Mouse (Mus musculus) liver, embryonic 15.5 days (tissue): ENCODE results near the gene Nlrx1. TPM values are rescaled to one million over a fixed set of nuclear protein-coding genes. Genes with fewer than 3 reads are reported as not detected.
"Not testable (repeated sequence)": the region's sequence is repeated elsewhere in the genome, so short reads cannot be mapped to it uniquely, and the experiment has no call there.

Experiments
- ATAC-seq: fragments of 200-750 bp; cut with Nextera tagmentation; 2 replicates; pipeline ENCODE4 v1.8.0; 2017; ENCODE audit warnings: moderate number of reproducible peaks, mild to moderate bottlenecking, moderate library complexity; ENCODE audit not compliant: insufficient read depth
- H3K27ac ChIP-seq: fragments of 300-500 bp; sonication (generic); replicated peaks from 2 replicates; pipeline ENCODE4 v1.5.1; 2015; ENCODE audit warnings: mild to moderate bottlenecking, inconsistent platforms
- H3K27me3 ChIP-seq: fragments of 300-500 bp; sonication (generic); 2 replicates; pipeline ENCODE4 v1.6.1; 2015; ENCODE audit warnings: mild to moderate bottlenecking, inconsistent platforms
- H3K36me3 ChIP-seq: fragments of 300-500 bp; sonication (generic); replicated peaks from 2 replicates; pipeline ENCODE4 v1.6.1; 2015; ENCODE audit warnings: moderate library complexity, mild to moderate bottlenecking, inconsistent platforms
- H3K4me1 ChIP-seq: fragments of 300-500 bp; sonication (generic); replicated peaks from 2 replicates; pipeline ENCODE4 v1.6.1; 2015; ENCODE audit warnings: inconsistent platforms
- H3K4me2 ChIP-seq: fragments of 300-500 bp; sonication (generic); 2 replicates; pipeline ENCODE4 v1.6.1; 2015; ENCODE audit warnings: moderate library complexity, mild to moderate bottlenecking, inconsistent platforms
- H3K4me3 ChIP-seq: fragments of 300-500 bp; sonication (generic); replicated peaks from 2 replicates; pipeline ENCODE4 v1.5.1; 2015; ENCODE audit warnings: mild to moderate bottlenecking, inconsistent platforms
- H3K9ac ChIP-seq: fragments of 300-500 bp; sonication (generic); 2 replicates; pipeline ENCODE4 v1.6.1; 2015; ENCODE audit warnings: moderate library complexity, mild to moderate bottlenecking, inconsistent platforms
- H3K9me3 ChIP-seq: fragments of 300-500 bp; sonication (generic); replicated peaks from 2 replicates; pipeline ENCODE4 v1.6.1; 2016; ENCODE audit warnings: inconsistent platforms
- WGBS: fragments of 180-500 bp; shearing (Covaris S2); methylation state at CpG from one replicate; pipeline ENCODE4 v1.1.7; 2015; ENCODE audit warnings: mixed read lengths; ENCODE audit not compliant: insufficient replicate concordance; 5-methylcytosine and 5-hydroxymethylcytosine counted together
- polyA plus RNA-seq: library from polyadenylated mRNA; unstranded; fragments of >200 nt; fragmentation: Nextera tagmentation; extraction: Ambion mirVana; gene quantifications from 2 replicates; pipeline ENCODE4 v1.2.1, GENCODE M21; 2015

Gene Nlrx1
- polyA plus RNA-seq, 1 experiment from 2014 or later, result 4.1 TPM

DNA sequence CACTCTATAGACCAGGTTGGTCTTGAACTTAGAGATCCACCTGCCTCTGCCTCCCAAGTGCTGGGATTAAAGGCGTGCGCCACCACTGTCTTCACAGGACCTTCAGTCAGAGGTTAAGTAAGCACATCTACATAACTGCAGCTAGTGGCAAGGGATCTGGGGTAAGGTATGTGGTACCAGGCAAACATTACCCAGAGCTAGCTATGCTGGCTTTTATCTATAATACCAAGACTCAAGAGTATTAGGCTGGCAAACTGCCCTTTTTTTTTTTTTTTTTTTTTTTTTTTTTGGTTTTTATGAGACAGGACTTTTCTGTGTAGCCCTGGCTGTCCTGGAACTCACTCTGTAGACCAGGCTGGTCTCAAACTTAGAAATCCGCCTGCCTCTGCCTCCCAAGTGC lies 31.6 kb upstream of the Nlrx1 start:
- 86% methylated on average over 3 of the region's 3 CpGs for WGBS
- not testable (repeated sequence) for H3K27ac ChIP-seq, H3K27me3 ChIP-seq, H3K9me3 ChIP-seq, H3K9ac ChIP-seq, H3K4me2 ChIP-seq, H3K4me3 ChIP-seq, ATAC-seq
- peaks cover 79% of the 10 kb centered on the region for H3K36me3 ChIP-seq
- peaks cover 33% of the 10 kb centered on the region for H3K4me1 ChIP-seq

GRCm38 (mm10) chr9:44292490-44292889 lies 24.1 kb upstream of the Nlrx1 start:
- H3K4me2 ChIP-seq, result no peak overlapping the region
- WGBS, result 62% methylated on average over 3 of the region's 3 CpGs
- H3K27me3 ChIP-seq, result peaks cover 7% of the 10 kb centered on the region; the same call in 1 of the 2 replicates
- H3K4me3 ChIP-seq, result no peak overlapping the region
- H3K27ac ChIP-seq, result no peak overlapping the region
- peaks cover 42% of the 10 kb centered on the region for H3K4me1 ChIP-seq
- H3K9ac ChIP-seq, result no peak overlapping the region
- peaks cover 75% of the 10 kb centered on the region for H3K36me3 ChIP-seq
- H3K9me3 ChIP-seq, result no peaks in the 10 kb centered on the region
- ATAC-seq, result no peak

DNA sequence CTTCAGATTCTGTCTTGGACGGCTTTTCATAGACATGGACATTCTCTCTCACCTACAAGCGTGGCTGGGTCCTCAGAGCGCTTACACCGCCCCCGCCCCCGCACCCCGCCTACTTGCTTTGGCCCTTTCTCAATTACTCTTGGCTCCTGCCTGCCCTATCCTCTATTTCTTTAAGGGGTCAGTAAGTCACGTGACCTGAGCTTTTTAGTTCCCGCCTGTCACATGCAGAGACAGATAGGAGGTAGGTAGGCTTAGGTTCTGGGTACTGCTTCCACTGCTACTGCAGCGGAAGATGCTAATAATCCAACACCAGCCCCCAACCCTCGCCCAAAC lies 20.5 kb upstream of the Nlrx1 start:
- Histone ChIP-seq H3K27ac (peak overlapping the region; percentile 89), H3K9me3 (no peaks in the 10 kb centered on the region), H3K9ac (peak overlapping the region; percentile 92), H3K4me3 (peak overlapping the region; percentile 77), H3K36me3 (peaks cover 55% of the 10 kb centered on the region), H3K4me1 (peaks cover 68% of the 10 kb centered on the region), H3K4me2 (peak overlapping the region; percentile 78), H3K27me3 (peaks cover 15% of the 10 kb centered on the region; the same call in 1 of the 2 replicates)
- WGBS, result 6% methylated on average over 11 of the region's 11 CpGs
- peak; percentile 35 for ATAC-seq

DNA sequence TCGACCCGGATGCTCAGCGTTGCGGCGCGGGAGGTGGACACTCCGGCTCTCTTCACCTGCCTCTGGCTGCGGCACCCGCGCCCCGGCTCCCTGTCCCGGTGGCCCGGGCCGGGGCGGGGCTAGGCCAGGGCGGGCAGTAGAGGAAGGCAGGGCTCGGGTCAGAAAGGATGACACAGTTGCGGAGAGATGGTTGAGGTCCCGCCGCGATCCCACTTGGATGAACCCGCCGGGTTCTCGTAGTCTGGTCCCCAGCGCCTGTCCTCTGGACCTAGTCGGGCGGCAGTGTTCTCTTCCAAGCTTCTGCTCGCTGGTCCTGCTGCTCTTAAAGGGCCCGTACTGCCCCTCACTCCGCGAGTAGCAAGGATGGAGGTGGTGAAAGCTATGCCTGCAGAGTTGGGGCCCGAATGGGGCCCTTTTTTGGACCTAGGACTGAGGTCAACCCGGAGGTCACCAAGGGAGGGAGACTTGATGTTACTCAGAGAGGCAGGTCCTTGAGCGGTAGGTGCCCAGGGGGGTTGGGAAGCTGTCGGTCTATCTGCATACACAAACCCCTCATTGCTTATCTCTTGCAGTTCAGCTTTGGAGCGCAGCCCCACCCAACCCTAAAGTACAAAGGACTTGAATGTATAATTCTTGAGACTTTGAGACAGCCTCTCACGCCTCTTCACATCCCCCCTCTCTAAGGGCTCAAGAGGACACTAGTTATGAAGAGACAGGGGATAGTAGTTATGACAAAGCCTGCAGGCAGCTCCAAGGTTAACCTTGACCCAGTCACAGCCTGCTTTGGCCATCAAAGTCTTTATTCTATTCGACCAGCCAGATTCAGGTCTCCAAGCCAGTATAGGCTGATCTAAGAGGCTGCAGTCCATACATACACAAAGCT lies 19.9 kb upstream of the Nlrx1 start, which contains the start of gene Abcg4:
Abcg4 (minus strand) TSS at position 540 of the 883 bp plus-strand sequence.
- peak within 1 kb of the TSS; percentile 89 for H3K27ac ChIP-seq

GRCm38 (mm10) chr9:44287401-44288075 lies 19.1 kb upstream of the Nlrx1 start:
- Histone ChIP-seq H3K4me3 (peak overlapping the region; percentile 77), H3K27ac (peak overlapping the region; percentile 89), H3K27me3 (peaks cover 15% of the 10 kb centered on the region; the same call in 1 of the 2 replicates), H3K4me1 (peaks cover 65% of the 10 kb centered on the region), H3K9ac (peak overlapping the region; percentile 92), H3K4me2 (peak overlapping the region; percentile 78), H3K9me3 (no peaks in the 10 kb centered on the region), H3K36me3 (peaks cover 52% of the 10 kb centered on the region)
- ATAC-seq, result peak; percentile 32
- WGBS, result 2% methylated on average over 47 of the region's 47 CpGs

More for the DNA sequence above, 19.9 kb upstream of the Nlrx1 start, which contains the start of gene Abcg4:
- ATAC-seq, result peak; percentile 86
- Histone ChIP-seq H3K36me3 (peaks cover 55% of the 10 kb centered on the region), H3K27me3 (peaks cover 15% of the 10 kb centered on the region; the same call in 1 of the 2 replicates), H3K4me1 (peaks cover 73% of the 10 kb centered on the region), H3K9me3 (no peaks in the 10 kb centered on the region), H3K4me3 (peak within 1 kb of the TSS; percentile 77), H3K9ac (peak within 1 kb of the TSS; percentile 92), H3K4me2 (peak within 1 kb of the TSS; percentile 78)
- under 1% methylated on average over 38 of the region's 38 CpGs for WGBS

- H3K4me2 ChIP-seq, result peak overlapping the region; percentile 78
- H3K4me3 ChIP-seq, result peak overlapping the region; percentile 77
- peaks cover 52% of the 10 kb centered on the region for H3K36me3 ChIP-seq
- H3K4me1 ChIP-seq, result peaks cover 62% of the 10 kb centered on the region
- 12% methylated on average over 11 of the region's 11 CpGs for WGBS
- H3K27ac ChIP-seq, result peak overlapping the region; percentile 89
- H3K27me3 ChIP-seq, result peaks cover 15% of the 10 kb centered on the region; the same call in 1 of the 2 replicates
- 0 out of 2 replicates have a peak, but pooled peaks have one; percentile 6 for ATAC-seq
- no peaks in the 10 kb centered on the region for H3K9me3 ChIP-seq
- H3K9ac ChIP-seq, result peak overlapping the region; percentile 92
Measured at GRCm38 (mm10) chr9:44287003-44287400, 18.6 kb upstream of the Nlrx1 start.

- H3K4me1 ChIP-seq, result peaks cover 64% of the 10 kb centered on the region
- no peaks in the 10 kb centered on the region for H3K9me3 ChIP-seq
- peak; percentile 52 for ATAC-seq
- peak overlapping the region; percentile 89 for H3K27ac ChIP-seq
- peak overlapping the region; percentile 77 for H3K4me3 ChIP-seq
- peaks cover 52% of the 10 kb centered on the region for H3K36me3 ChIP-seq
- H3K27me3 ChIP-seq, result peaks cover 15% of the 10 kb centered on the region; the same call in 1 of the 2 replicates
- H3K9ac ChIP-seq, result peak overlapping the region; percentile 92
- WGBS, result 4% methylated on average over 6 of the region's 6 CpGs
- peak overlapping the region; percentile 78 for H3K4me2 ChIP-seq
Measured at GRCm38 (mm10) chr9:44286256-44286850, 18.0 kb upstream of the Nlrx1 start.

GRCm38 (mm10) chr9:44283183-44283582 lies 14.8 kb upstream of the Nlrx1 start:
- 70% methylated on average over 5 of the region's 5 CpGs for WGBS
- H3K27ac ChIP-seq, result no peak overlapping the region

DNA sequence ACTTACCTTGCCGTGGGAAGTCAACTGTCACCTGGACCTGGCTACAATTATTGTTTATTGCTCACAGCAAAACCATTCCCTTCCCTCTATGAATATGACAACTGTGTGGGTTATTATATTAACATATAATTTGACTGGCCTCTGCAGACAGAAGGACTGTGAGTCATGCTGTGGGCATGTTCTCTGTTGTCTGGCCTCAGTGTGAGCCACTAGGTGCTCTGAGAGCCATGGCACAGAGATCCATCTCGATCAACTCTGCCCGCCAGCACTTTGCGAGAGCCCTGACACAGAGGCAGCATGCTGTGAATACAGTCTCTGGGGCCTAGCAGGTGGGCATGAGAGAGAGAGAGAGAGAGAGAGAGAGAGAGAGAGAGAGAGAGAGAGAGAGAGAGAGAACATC lies 1.6 kb upstream of the Nlrx1 start:
- no peak overlapping the region for H3K9ac ChIP-seq
- no peaks in the 10 kb centered on the region for H3K27me3 ChIP-seq
- H3K36me3 ChIP-seq, result peaks cover 24% of the 10 kb centered on the region
- 84% methylated on average over 4 of the region's 4 CpGs for WGBS
- peaks cover 29% of the 10 kb centered on the region for H3K4me1 ChIP-seq
- no peak for ATAC-seq
- no peak overlapping the region for H3K27ac ChIP-seq
- H3K4me3 ChIP-seq, result no peak overlapping the region
- H3K4me2 ChIP-seq, result no peak overlapping the region
- H3K9me3 ChIP-seq, result no peaks in the 10 kb centered on the region

More at GRCm38 (mm10) chr9:44283183-44283582, 14.8 kb upstream of the Nlrx1 start:
- Histone ChIP-seq H3K9me3 (no peaks in the 10 kb centered on the region), H3K9ac (no peak overlapping the region), H3K27me3 (peaks cover 9% of the 10 kb centered on the region; the same call in 1 of the 2 replicates), H3K4me2 (0 out of 2 replicates have a peak overlapping the region, but pooled peaks have one; percentile 4), H3K4me1 (peaks cover 58% of the 10 kb centered on the region), H3K36me3 (peaks cover 69% of the 10 kb centered on the region), H3K4me3 (no peak overlapping the region)
- no peak for ATAC-seq

DNA sequence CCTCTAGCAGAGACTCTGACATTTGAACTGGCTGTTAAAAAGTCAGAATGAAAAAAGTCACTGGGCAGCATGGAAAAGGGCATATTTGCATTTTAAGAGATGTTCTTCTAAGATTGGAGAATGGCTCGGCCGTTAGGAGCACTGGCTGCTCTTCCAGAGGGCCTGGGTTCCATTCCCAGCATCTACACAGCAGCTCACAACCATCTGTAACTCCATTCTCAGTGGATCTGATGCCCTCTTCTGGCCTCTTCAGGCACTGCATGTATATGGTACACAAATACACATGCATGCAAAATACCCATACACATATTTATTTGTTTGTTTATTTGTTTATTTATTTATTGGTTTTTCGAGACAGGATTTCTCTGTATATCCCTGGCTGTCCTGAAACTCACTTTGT lies 678 bp upstream of the Nlrx1 start:
- peaks cover 29% of the 10 kb centered on the region for H3K4me1 ChIP-seq
- H3K27ac ChIP-seq, result peak overlapping the region; percentile 88; the same call in 1 of the 2 replicates
- peak overlapping the region; percentile 97 for H3K4me2 ChIP-seq
- WGBS, result 62% methylated on average over 3 of the region's 3 CpGs
- H3K4me3 ChIP-seq, result no peak overlapping the region
- H3K9ac ChIP-seq, result no peak overlapping the region
- no peak for ATAC-seq
- H3K36me3 ChIP-seq, result peaks cover 15% of the 10 kb centered on the region
- H3K9me3 ChIP-seq, result no peaks in the 10 kb centered on the region
- H3K27me3 ChIP-seq, result no peaks in the 10 kb centered on the region
